Mouse (Mus musculus): ENCODE measurements at regions not wholly inside any gene's neighbourhood (a gene's known extent, or its start where the extent isn't known, plus 50 kb on each side); places are given as distances from the start of the nearest gene placed in this dataset.

DNA sequence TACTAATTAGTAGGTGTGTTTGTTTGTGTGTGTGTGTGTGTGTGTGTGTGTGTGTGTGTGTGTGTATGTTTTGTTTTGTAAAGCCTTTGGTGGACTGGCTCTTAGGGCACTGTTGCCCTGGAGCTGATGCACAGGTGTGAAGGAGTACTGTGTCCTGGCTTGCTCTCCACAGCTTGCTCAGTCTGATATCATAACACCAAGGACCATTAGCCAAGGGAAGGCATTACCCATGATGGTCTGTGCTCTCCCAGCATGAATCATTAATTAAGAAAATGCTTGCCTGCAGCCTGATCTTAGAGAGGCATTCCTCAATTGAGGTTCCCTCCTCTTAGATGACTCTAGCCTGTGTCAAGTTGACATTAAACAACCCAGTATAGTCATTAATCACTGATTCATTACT is 54.7 kb downstream of the Spry2 start:
- no peak overlapping the region for H3K4me3 ChIP-seq (replicated peaks; ENCODE audit: low read length)
- ATAC-seq (ENCODE audit: low FRiP score) (no peak), DNase-seq (ENCODE audit: low spot score) (no peak)
- H3K4me2 ChIP-seq (replicated peaks): no peak overlapping the region
- H3K27me3 ChIP-seq (ENCODE audit: control insufficient read depth, insufficient read depth, low read length): no peaks in the 10 kb centered on the region
- no peaks in the 10 kb centered on the region for H3K9me3 ChIP-seq (ENCODE audit: control insufficient read depth, low read length)
- no peak overlapping the region for H3K27ac ChIP-seq
- H3K36me3 ChIP-seq (replicated peaks; ENCODE audit: control insufficient read depth, insufficient read depth): no peaks in the 10 kb centered on the region
- no peak overlapping the region for H3K9ac ChIP-seq
- H3K4me1 ChIP-seq (replicated peaks; ENCODE audit: control insufficient read depth, insufficient read depth, low read length): no peaks in the 10 kb centered on the region

DNA sequence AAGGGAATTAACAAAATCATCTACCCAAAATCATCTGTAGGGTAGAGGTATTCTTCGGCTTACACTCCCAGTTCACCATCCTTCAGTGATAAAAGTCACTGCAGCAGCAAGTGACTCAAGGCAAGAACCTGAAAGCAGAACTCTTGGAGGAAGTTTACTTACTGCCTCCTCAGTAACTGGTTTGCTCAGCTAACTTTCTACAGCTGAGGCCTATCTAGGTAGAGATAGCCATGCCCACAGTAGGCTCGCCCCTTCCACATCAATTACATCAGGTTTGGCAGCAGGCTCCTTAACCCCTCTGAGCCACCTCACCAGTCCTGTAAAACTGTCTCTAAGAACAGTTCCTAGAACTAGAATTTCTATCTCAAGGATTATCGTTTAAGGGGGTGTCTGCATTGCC is 59.1 kb downstream of the Spry2 start:
- H3K27me3 ChIP-seq (ENCODE audit: control insufficient read depth, insufficient read depth, low read length): no peaks in the 10 kb centered on the region
- H3K4me3 ChIP-seq (replicated peaks; ENCODE audit: low read length): no peak overlapping the region
- WGBS: 96% methylated on average over 3 of the region's 3 CpGs
- ATAC-seq (ENCODE audit: low FRiP score): no peak
- no peak overlapping the region for H3K4me2 ChIP-seq (replicated peaks)
- no peak overlapping the region for H3K27ac ChIP-seq
- no peaks in the 10 kb centered on the region for H3K4me1 ChIP-seq (replicated peaks; ENCODE audit: control insufficient read depth, insufficient read depth, low read length)
- H3K9me3 ChIP-seq (ENCODE audit: control insufficient read depth, low read length): no peaks in the 10 kb centered on the region
- no peak overlapping the region for H3K9ac ChIP-seq
- H3K36me3 ChIP-seq (replicated peaks; ENCODE audit: control insufficient read depth, insufficient read depth): no peaks in the 10 kb centered on the region
- DNase-seq (ENCODE audit: low spot score): no peak

DNA sequence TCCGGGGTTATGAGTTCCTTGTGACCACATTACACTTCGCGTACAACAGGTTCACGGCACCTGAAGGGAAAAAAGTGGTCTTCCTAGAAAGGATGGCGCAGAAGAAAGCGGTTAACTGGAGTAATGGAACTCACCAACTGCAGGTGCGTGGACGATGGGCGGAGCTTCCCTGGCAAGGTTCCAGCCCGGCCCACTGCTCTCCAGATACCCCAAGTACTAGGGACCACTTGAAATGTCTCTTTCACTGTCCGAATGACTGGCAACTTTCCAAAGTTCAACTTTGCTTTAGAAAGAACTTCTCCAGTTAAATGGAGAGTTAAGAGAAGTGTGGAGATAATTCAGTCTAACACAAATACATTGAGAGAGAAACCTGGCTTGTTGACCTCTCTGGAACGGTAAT is 65.9 kb downstream of the Spry2 start:
- Histone ChIP-seq H3K9ac (no peak overlapping the region), H3K4me3 (replicated peaks; ENCODE audit: low read length) (no peak overlapping the region), H3K4me1 (replicated peaks; ENCODE audit: control insufficient read depth, insufficient read depth, low read length) (no peaks in the 10 kb centered on the region), H3K27me3 (ENCODE audit: control insufficient read depth, insufficient read depth, low read length) (no peaks in the 10 kb centered on the region), H3K4me2 (replicated peaks) (no peak overlapping the region), H3K36me3 (replicated peaks; ENCODE audit: control insufficient read depth, insufficient read depth) (no peaks in the 10 kb centered on the region), H3K27ac (no peak overlapping the region), H3K9me3 (ENCODE audit: control insufficient read depth, low read length) (no peaks in the 10 kb centered on the region)
- DNase-seq (ENCODE audit: low spot score) (no peak), ATAC-seq (ENCODE audit: low FRiP score) (no peak)
- WGBS: 90% methylated on average over 12 of the region's 12 CpGs

DNA sequence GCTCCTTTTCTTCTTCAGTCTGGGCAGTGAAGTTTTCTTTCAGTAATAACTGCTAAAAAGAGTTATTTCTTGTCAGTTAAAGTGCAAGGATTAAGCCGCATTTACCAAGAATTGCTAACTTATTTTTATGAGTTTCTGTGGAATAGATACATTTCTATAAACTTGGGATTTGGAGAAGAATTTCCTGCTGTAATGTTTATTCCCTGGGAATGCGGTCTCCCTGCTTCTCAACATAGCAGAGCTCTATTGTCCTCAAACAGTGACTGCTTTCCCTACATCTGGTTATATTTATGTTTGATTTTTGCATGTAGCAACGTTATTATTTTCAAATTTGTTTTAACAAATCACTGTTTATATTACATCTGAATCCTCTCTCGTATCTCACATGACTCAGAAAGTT is 66.3 kb downstream of the Spry2 start:
- WGBS: 79% methylated on average over 4 of the region's 4 CpGs
- Histone ChIP-seq H3K27ac (no peak overlapping the region), H3K4me1 (replicated peaks; ENCODE audit: control insufficient read depth, insufficient read depth, low read length) (no peaks in the 10 kb centered on the region), H3K9ac (no peak overlapping the region), H3K4me2 (replicated peaks) (no peak overlapping the region), H3K9me3 (ENCODE audit: control insufficient read depth, low read length) (no peaks in the 10 kb centered on the region), H3K4me3 (replicated peaks; ENCODE audit: low read length) (no peak overlapping the region), H3K36me3 (replicated peaks; ENCODE audit: control insufficient read depth, insufficient read depth) (no peaks in the 10 kb centered on the region), H3K27me3 (ENCODE audit: control insufficient read depth, insufficient read depth, low read length) (no peaks in the 10 kb centered on the region)
- ATAC-seq (ENCODE audit: low FRiP score) (no peak), DNase-seq (ENCODE audit: low spot score) (no peak)

DNA sequence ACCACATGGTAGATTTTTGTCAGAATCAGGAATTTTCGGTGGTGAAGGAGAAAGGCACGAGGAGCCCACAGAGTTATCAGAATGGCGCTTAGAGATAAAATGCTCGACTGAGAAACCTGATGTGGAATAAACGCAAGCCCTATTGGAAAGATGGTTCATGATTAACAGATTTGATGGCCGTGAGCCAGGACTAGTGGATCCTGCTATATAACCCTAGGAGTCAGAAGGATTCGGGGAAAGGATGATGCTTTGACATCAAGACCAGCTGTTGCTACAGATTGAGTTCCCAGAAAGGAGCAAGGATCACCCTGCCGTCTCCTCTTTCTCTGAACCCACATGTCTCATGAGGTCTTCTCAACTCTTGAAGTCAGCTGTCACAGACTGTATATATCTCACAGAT is 73.5 kb downstream of the Spry2 start:
- Histone ChIP-seq H3K4me3 (replicated peaks; ENCODE audit: low read length) (no peak overlapping the region), H3K9ac (no peak overlapping the region), H3K9me3 (ENCODE audit: control insufficient read depth, low read length) (no peaks in the 10 kb centered on the region), H3K27ac (no peak overlapping the region), H3K36me3 (replicated peaks; ENCODE audit: control insufficient read depth, insufficient read depth) (no peaks in the 10 kb centered on the region), H3K4me1 (replicated peaks; ENCODE audit: control insufficient read depth, insufficient read depth, low read length) (no peaks in the 10 kb centered on the region), H3K27me3 (ENCODE audit: control insufficient read depth, insufficient read depth, low read length) (no peaks in the 10 kb centered on the region), H3K4me2 (replicated peaks) (no peak overlapping the region)
- 90% methylated on average over 8 of the region's 8 CpGs for WGBS
- ATAC-seq (ENCODE audit: low FRiP score) (no peak), DNase-seq (ENCODE audit: low spot score) (no peak)

DNA sequence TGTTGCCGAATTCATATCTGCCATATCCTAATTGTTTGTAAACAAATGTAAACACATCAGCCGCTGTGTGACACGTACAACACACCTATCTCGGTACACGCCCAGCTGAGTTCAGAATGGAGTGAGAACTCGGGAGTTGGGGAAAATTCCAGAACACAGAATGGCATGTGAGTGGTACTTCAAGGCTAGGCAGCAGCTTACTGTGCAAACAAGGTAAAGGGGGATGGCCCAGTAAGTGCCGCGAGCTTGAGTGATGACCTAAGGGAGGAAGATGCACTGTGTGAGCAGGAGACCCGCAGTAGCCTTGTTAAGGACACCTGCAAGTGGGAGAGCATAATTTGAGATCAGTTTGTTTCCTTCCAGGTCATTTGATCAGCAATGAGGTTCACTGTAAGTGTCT is 74.0 kb downstream of the Spry2 start:
- Histone ChIP-seq H3K4me1 (replicated peaks; ENCODE audit: control insufficient read depth, insufficient read depth, low read length) (no peaks in the 10 kb centered on the region), H3K4me3 (replicated peaks; ENCODE audit: low read length) (no peak overlapping the region), H3K27me3 (ENCODE audit: control insufficient read depth, insufficient read depth, low read length) (no peaks in the 10 kb centered on the region), H3K9me3 (ENCODE audit: control insufficient read depth, low read length) (no peaks in the 10 kb centered on the region), H3K36me3 (replicated peaks; ENCODE audit: control insufficient read depth, insufficient read depth) (no peaks in the 10 kb centered on the region), H3K9ac (no peak overlapping the region), H3K27ac (no peak overlapping the region), H3K4me2 (replicated peaks) (no peak overlapping the region)
- ATAC-seq (ENCODE audit: low FRiP score) (no peak), DNase-seq (ENCODE audit: low spot score) (no peak)
- WGBS: 93% methylated on average over 9 of the region's 9 CpGs

DNA sequence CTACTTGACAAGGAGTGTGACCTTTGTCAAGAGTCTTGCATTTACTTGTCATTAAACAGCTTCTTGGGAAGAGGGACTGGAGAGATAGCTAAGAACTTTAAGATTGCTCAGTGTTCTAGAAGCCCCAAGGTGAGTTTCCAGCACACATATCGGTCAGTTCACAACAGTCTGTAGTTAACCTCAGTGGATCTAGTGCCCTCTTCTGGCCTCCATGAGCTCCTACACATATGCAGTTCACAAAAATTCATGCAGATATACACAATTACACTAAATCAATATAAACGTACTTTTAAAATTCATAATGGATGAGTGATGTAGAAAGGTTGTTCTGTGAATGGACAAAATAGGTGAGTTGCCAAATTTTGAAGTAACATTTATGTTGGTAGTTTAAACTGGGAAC is 77.1 kb downstream of the Spry2 start:
- DNase-seq (ENCODE audit: low spot score) (no peak), ATAC-seq (ENCODE audit: low FRiP score) (no peak)
- H3K4me2 ChIP-seq (replicated peaks): no peak overlapping the region
- no peaks in the 10 kb centered on the region for H3K9me3 ChIP-seq (ENCODE audit: control insufficient read depth, low read length)
- 93% methylated on average over 2 of the region's 2 CpGs for WGBS
- peaks cover 12% of the 10 kb centered on the region; the same call in 1 of the 2 replicates for H3K4me1 ChIP-seq (replicated peaks; ENCODE audit: control insufficient read depth, insufficient read depth, low read length)
- H3K4me3 ChIP-seq (replicated peaks; ENCODE audit: low read length): no peak overlapping the region
- no peaks in the 10 kb centered on the region for H3K36me3 ChIP-seq (replicated peaks; ENCODE audit: control insufficient read depth, insufficient read depth)
- no peak overlapping the region for H3K9ac ChIP-seq
- no peak overlapping the region for H3K27ac ChIP-seq
- no peaks in the 10 kb centered on the region for H3K27me3 ChIP-seq (ENCODE audit: control insufficient read depth, insufficient read depth, low read length)

DNA sequence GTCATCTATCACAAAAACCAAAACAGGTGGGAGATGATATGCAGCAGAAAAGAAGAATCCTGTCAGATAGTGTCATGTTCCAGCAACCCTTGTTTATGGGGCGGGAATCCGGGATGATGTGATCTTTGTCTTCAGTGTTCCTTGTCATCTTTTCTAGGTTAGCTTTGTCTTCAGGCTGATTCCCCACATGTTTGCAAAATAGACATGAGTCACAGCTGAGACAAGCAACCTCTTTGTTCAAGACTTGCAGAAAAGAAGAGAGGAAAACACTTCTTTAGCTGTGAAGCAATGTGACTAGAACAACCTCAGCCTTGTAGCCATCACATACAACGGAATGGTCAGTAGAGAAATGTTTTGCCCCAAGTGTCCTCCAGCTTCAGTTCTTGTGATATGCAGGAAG is 77.8 kb downstream of the Spry2 start:
- no peak for DNase-seq (ENCODE audit: low spot score)
- no peak overlapping the region for H3K4me3 ChIP-seq (replicated peaks; ENCODE audit: low read length)
- H3K4me1 ChIP-seq (replicated peaks; ENCODE audit: control insufficient read depth, insufficient read depth, low read length): peaks cover 12% of the 10 kb centered on the region; the same call in 1 of the 2 replicates
- no peak overlapping the region for H3K27ac ChIP-seq
- H3K9ac ChIP-seq: no peak overlapping the region
- no peaks in the 10 kb centered on the region for H3K36me3 ChIP-seq (replicated peaks; ENCODE audit: control insufficient read depth, insufficient read depth)
- WGBS: 100% methylated on average over 3 of the region's 3 CpGs
- no peak for ATAC-seq (ENCODE audit: low FRiP score)
- H3K27me3 ChIP-seq (ENCODE audit: control insufficient read depth, insufficient read depth, low read length): no peaks in the 10 kb centered on the region
- H3K9me3 ChIP-seq (ENCODE audit: control insufficient read depth, low read length): no peaks in the 10 kb centered on the region
- no peak overlapping the region for H3K4me2 ChIP-seq (replicated peaks)

DNA sequence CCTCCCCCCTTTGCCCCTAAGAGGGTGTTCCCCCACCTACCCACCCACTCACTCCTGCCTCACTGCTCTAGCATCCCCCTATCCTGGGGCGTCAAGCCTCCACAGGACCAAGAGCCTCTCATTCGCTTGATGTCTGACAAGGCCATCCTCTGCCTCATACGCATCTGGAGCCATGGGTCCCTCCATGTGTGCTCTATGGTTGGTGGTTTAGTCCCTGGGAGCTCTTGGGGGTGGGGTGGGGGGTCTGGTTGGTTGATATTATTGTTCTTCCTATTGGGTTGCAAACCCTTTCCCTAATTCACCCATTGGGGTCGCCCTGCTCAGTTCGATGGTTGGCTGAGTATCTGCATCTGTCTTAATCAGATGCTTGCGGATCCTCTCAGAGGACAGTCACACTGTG is 79.1 kb downstream of the Spry2 start:
- Histone ChIP-seq H3K4me3 (replicated peaks; ENCODE audit: low read length) (no peak overlapping the region), H3K4me1 (replicated peaks; ENCODE audit: control insufficient read depth, insufficient read depth, low read length) (peaks cover 12% of the 10 kb centered on the region; the same call in 1 of the 2 replicates), H3K9ac (no peak overlapping the region), H3K36me3 (replicated peaks; ENCODE audit: control insufficient read depth, insufficient read depth) (no peaks in the 10 kb centered on the region), H3K27me3 (ENCODE audit: control insufficient read depth, insufficient read depth, low read length) (no peaks in the 10 kb centered on the region), H3K9me3 (ENCODE audit: control insufficient read depth, low read length) (no peaks in the 10 kb centered on the region), H3K4me2 (replicated peaks) (no peak overlapping the region), H3K27ac (no peak overlapping the region)
- DNase-seq (ENCODE audit: low spot score) (no peak), ATAC-seq (ENCODE audit: low FRiP score) (no peak)
- whole genome bisulfite sequencing: 85% methylated on average over 6 of the region's 6 CpGs

DNA sequence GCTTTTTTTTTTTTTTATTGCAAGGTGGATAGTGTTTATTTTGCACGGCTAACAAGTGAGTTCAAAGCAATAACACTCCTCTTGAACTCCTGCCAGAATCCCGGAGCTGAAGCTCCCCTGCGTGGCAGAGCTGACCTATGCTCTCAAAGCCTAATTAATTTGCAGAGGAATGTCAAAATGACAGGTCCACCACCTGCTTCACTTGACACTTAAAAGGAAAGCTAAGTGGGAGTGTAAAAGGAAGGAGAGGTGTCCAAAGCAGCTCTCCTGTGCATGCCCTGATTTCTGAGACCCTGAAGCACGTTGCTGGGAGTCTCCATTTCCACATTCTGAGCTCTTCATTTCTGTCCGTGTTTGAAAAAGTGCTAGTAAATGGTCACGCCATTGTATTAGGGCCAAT is 80.8 kb downstream of the Spry2 start:
- DNase-seq (ENCODE audit: low spot score): no peak
- 10% methylated on average over 6 of the region's 6 CpGs for WGBS

More for the DNA sequence above, 80.8 kb downstream of the Spry2 start:
- Histone ChIP-seq H3K9me3 (ENCODE audit: control insufficient read depth, low read length) (no peaks in the 10 kb centered on the region), H3K9ac (no peak overlapping the region), H3K27ac (no peak overlapping the region), H3K27me3 (ENCODE audit: control insufficient read depth, insufficient read depth, low read length) (no peaks in the 10 kb centered on the region), H3K4me3 (replicated peaks; ENCODE audit: low read length) (peak overlapping the region; percentile 21), H3K36me3 (replicated peaks; ENCODE audit: control insufficient read depth, insufficient read depth) (no peaks in the 10 kb centered on the region), H3K4me2 (replicated peaks) (peak overlapping the region; percentile 53), H3K4me1 (replicated peaks; ENCODE audit: control insufficient read depth, insufficient read depth, low read length) (peaks cover 12% of the 10 kb centered on the region; the same call in 1 of the 2 replicates)
- ATAC-seq (ENCODE audit: low FRiP score): no peak; the same call in 1 of the 2 replicates

Measured in hindbrain, embryonic 14.5 days (tissue).